Mouse (Mus musculus): ENCODE data around the gene Capn10. TPM values are rescaled to one million over a fixed set of nuclear protein-coding genes. Genes with fewer than 3 reads are reported as not detected.

The Capn10 gene
- total RNA-seq (2021), result 10 to 100 TPM; 45.5 to 51.1 TPM
- long read RNA-seq, experiment 1, transcript Capn10-202 (4 exons, 1,268 nt), result minor isoform, 17 of 59 reads
- long read RNA-seq, experiment 1, transcript Capn10-201 (12 exons, 2,902 nt), result major isoform, 30 of 59 reads
- long read RNA-seq, experiment 1, partial matches to known transcripts, result 7 of 59 reads
- long read RNA-seq, experiment 1, other reads (novel, unspliced or antisense), result 5 of 59 reads
- long read RNA-seq, experiment 2, transcript Capn10-202 (4 exons, 1,268 nt), result minor isoform, 27 of 82 reads
- long read RNA-seq, experiment 2, transcript Capn10-201 (12 exons, 2,902 nt), result major isoform, 38 of 82 reads
- long read RNA-seq, experiment 2, partial matches to known transcripts, result 6 of 82 reads
- long read RNA-seq, experiment 2, other reads (novel, unspliced or antisense), result 11 of 82 reads

GRCm38 (mm10) chr1:92934182-92934827 lies at the start of gene Capn10:
TSS of gene Capn10 (plus strand) at chr1:92934376.
- peak; percentile 97 to 98 for DNase-seq (ENCODE audit: low spot score in 2 of 2)

DNA sequence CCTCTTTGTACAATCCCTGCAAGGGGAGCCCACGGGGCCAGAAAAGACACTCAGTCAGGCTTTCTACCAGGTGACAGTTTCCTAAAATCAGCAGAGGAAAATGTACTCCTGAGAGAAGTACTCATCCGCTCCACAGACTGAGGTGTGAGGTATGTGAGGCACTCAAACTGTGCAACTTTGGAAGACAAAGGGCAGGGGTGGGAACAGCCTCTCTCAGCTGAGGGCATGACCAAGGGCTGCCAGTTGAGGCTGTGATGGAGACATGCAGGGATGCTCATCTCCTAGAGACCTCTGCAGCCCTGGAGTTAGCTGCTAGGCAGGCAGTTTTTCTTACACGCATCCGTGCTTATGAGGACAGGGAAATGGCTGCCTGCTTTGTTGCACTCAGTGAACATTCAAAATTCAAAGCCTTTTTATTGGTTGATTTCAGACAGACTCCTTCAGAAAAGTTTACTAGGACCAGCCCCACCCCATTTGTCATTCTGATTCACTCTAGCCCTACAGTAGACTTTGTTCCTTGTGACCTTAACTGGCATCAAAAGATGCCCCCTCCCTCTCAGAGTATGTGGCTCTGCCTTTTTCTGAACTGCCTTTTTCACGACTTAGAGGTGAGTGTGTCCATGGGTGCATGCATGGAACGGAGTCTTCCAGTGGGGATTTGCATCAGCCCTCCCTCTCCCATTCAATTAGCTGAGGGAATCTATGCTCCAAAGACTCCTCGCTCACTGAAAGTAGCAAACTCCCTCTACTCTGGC lies 45.1 kb upstream of the Capn10 start:
- no peak for DNase-seq (ENCODE audit: low spot score in 2 of 2)

DNA sequence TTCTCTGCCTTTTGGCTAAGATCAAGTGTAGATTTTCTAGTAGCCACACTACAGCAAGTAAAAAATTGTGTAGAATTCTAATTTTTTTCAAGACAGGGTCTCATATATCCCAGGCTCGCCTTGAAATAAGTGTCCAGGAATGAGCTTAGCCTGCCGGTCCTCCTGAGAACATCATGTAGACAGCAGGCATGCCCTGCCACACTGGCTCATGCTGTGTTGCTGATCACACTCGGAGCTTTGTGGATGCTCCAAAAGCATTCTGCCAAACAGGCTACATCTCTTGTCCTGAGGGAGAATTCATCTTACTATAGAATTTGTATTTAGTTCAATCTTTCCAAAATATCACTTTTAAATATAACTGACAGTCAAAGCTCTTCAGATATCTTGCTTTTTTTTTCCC lies 41.4 kb upstream of the Capn10 start:
- DNase-seq (ENCODE audit: low spot score in 2 of 2), result no peak

GRCm38 (mm10) chr1:92893896-92894295 lies 40.3 kb upstream of the Capn10 start:
- no peak for DNase-seq (ENCODE audit: low spot score in 2 of 2)

DNA sequence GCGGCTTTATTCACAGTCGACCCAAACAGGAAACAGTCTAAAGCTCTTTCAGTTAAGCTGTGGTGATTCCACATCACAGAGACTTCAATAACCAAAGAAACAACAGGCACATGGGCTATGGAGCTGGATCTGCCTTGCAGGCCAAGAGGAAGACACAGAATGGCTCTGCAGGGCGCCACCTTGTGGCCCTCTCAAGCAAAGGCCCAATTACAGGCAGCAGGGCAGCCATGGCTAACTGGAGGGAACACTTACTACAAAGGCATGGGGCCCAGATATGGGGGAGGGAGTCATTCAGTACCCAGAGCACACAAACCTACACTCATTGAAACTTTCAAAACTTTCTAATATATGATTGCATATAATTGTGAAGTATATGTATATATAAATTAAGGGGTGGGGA lies 39.1 kb upstream of the Capn10 start:
- peak; percentile 81 to 89 for DNase-seq (ENCODE audit: low spot score in 2 of 2)

GRCm38 (mm10) chr1:92902786-92903185 lies 31.4 kb upstream of the Capn10 start, which contains the start of gene Ankmy1:
TSS of gene Ankmy1 (minus strand) at chr1:92902906.
- DNase-seq (ENCODE audit: low spot score in 2 of 2), result peak; percentile 52 to 54

DNA sequence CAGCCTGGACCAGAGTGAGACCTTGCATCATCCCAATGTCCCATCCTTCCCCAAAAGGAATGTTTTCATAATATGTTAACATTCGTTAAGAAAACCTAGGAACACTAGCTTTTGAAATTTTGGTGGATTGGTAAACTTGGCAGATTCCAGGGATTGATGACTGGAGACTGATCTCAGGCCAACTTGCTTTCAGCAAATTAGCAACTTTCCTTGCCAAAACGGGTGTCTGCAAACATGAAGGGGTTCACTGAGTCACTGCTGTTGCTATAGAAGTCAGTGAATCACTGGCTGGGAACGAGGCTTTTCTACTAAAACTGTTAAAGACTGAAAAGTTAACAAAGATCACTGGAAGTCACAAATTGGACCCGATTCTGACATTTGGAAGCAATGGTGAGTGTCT lies 30.5 kb upstream of the Capn10 start:
- peak in 1 of 2 experiments; percentile 51 for DNase-seq (ENCODE audit: low spot score in 2 of 2)

GRCm38 (mm10) chr1:92905703-92906310 lies 28.4 kb upstream of the Capn10 start:
- DNase-seq (ENCODE audit: low spot score in 2 of 2), result no peak

DNA sequence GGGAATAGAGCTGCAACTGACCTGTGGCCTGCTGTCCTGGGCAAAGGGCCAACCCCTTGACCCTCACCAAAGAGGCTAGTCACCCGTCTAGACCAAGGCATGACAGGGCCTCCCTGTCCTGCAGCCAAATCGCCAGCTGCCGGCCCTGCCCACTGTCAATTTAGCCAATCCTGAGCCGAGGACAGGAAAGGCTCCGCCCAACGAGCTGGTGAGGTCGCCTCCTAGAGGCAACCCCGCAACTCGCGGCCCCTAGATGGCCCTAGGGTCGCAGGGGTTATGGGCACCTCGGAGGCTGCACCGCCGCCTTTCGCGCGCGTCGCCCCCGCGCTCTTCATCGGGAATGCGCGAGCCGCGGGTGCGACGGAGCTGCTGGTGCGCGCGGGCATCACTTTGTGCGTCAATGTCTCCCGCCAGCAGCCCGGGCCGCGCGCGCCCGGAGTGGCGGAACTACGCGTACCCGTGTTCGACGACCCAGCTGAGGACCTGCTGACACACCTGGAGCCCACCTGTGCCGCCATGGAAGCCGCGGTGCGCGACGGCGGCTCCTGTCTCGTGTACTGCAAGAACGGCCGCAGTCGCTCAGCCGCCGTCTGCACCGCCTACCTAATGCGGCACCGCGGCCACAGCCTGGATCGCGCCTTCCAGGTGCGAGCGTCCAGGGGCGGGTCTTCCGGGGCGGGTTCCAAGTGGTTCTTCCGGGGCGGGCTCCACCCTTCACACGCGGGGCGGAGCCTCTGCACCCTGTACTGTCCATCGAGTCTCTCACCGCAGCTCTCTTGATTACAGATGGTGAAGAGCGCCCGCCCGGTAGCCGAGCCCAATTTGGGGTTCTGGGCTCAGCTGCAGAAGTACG lies 27.2 kb upstream of the Capn10 start, which contains the start of gene Dusp28:
Gene Dusp28, plus strand, starts transcription at position 203 of the 853 bp plus-strand sequence.
- peak; percentile 77 to 80 for DNase-seq (ENCODE audit: low spot score in 2 of 2)

GRCm38 (mm10) chr1:92907632-92908360 lies 26.4 kb upstream of the Capn10 start:
- no peak for DNase-seq (ENCODE audit: low spot score in 2 of 2)

- no peak for DNase-seq (ENCODE audit: low spot score in 2 of 2)
Measured at GRCm38 (mm10) chr1:92908664-92909063, 25.5 kb upstream of the Capn10 start.

GRCm38 (mm10) chr1:92909068-92909467 lies 25.1 kb upstream of the Capn10 start:
- no peak for DNase-seq (ENCODE audit: low spot score in 2 of 2)

DNA sequence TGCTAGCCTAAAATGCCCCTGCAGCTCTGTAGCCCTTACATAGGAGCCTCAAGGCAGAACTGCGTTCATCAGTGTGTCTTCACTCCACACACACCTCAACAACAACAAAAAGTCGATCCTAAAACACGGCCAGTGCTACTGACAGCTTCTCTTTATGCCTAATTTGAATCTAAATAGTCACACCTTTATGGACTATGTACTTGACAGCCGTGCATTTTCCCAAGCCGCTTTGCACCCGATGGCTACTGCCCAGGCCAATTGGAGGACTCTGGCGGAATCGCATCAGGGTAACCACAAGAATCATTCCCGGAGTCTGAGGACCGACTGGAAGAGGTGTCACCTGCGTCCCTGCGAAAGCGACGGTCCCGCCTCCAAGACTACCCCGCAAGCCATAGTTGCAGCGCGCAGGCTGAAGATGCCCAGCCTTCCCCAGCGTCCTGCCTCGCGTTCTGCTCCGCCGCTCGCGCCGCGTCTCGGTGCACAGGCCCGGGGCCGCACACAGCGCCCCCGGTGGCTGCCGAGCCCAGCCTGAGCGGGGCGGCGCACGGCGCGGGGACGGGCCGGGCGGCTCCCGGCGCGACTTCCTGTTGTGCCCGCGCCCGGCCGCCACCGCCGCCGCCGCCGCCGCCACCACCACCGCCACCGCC lies 23.8 kb upstream of the Capn10 start, which contains the start of gene Rnpepl1:
Gene Rnpepl1, plus strand, starts transcription at position 545 of the 647 bp plus-strand sequence.
- peak; percentile 70 to 76 for DNase-seq (ENCODE audit: low spot score in 2 of 2)

DNA sequence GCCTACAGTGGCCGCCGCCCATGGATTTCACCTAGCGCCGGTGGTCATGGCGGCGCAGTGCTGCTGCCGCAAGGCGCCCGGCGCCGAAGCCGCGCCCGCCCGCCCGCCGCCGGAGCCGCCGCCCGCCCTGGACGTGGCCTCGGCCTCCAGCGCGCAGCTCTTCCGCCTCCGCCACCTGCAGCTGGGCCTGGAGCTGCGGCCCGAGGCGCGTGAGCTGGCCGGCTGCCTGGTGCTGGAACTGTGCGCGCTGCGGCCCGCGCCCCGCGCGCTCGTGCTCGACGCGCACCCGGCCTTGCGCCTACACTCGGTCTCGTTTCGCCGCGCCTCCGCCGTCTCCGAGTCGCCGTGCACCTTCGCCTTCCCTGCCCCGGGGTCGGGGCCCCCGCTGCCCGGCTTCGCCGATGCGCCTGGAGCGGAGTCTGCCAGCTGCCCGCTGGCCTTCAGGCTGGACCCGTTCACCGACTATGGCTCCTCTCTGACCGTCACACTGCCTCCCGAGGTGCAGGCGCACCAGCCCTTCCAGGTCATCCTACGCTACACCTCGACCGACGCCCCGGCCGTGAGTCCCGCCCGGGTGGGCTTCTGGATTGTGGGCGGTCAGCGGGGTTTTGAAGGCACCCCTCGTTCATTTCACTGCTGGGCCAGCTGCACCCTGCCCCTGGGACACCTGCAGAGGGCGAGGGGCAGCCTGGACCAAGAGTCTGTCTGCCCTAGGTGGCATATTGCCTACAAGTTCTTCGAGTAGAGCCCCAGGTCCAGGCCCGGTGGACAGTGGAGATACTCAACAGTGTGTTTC lies 23.1 kb upstream of the Capn10 start:
- peak; percentile 64 to 75 for DNase-seq (ENCODE audit: low spot score in 2 of 2)

- DNase-seq (ENCODE audit: low spot score in 2 of 2), result no peak
Measured at GRCm38 (mm10) chr1:92911721-92912138, 22.4 kb upstream of the Capn10 start.

GRCm38 (mm10) chr1:92912286-92912685 lies 21.9 kb upstream of the Capn10 start:
- DNase-seq (ENCODE audit: low spot score in 2 of 2), result no peak

- no peak for DNase-seq (ENCODE audit: low spot score in 2 of 2)
Measured at GRCm38 (mm10) chr1:92914239-92914638, 19.9 kb upstream of the Capn10 start.

DNA sequence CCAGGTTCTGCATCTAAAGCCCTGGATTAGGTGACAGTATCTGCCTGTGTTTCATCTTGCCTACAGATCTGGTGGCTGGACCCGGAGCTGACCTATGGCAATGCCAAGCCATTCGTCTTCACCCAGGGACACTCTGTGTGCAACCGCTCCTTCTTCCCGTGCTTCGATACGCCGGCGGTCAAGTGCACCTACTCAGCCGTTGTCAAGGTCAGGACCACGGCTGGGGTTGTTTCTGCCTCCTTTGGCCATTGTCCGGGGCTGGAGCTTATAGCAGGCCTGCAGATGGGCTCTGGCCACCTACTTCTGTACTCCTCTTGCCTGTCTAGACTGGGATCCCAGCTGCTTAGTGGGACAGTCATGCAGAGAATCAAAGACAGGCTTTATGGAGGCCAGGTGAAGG lies 19.2 kb upstream of the Capn10 start:
- no peak for DNase-seq (ENCODE audit: low spot score in 2 of 2)
